Mouse (Mus musculus): ENCODE data around the gene Rgp1. TPM values are rescaled to one million over a fixed set of nuclear protein-coding genes. Genes with fewer than 3 reads are reported as not detected.
"Not testable (repeated sequence)": the region's sequence is repeated elsewhere in the genome, so short reads cannot be mapped to it uniquely, and the experiment has no call there.

The Rgp1 gene
- 21.0 and 23.2 TPM in 2 replicates for total RNA-seq (2017)

DNA sequence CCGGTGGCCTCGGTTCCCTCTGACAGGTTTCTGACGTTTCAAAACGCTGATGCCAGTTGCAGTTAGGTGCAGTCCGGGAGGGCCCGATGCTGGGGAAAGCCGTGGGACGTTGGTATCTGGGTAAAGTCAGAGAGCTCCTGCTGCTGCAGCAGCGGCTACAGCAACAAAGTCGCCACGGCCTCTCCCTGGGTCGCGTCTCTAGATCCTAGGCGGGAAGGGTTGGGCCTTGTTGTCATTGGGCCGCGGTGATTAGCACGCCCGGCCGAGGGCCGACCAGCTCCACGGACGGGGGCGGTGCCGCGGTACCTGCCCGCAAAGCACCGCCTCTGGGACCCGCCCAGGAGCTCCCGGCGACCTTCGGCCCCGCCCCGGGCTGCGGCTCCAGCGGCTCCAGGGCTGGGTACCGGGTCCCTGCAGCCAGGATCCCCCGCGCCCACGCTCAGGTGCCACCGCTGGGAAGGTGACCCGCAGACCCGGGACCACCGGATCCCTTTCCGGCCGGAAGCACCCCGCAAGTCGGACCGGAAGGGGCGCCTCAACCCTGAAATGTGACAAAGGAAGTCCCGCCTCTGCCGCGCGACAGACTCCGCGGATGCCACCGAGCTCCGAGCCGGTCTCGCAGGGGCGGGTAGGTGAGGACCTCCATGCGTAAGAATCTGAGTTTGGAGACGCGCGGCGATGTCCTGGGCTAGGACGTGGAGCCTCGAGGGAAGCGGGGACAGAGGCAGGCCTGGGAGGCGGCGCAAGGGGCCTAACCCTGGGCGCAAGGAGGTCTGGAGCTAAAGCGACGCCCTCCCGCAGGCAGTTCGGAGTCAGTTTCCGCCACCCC is at the start of gene Rgp1, which contains the start of gene Gba2:
Rgp1 (plus strand) TSS at position 340 of the 829 bp plus-strand sequence.
Gba2 (minus strand) TSS at position 498 of the 829 bp plus-strand sequence.
- peak; percentile 83 for ATAC-seq (ENCODE audit: extremely low read depth, insufficient number of reproducible peaks, low FRiP score, poor library complexity, severe bottlenecking)

DNA sequence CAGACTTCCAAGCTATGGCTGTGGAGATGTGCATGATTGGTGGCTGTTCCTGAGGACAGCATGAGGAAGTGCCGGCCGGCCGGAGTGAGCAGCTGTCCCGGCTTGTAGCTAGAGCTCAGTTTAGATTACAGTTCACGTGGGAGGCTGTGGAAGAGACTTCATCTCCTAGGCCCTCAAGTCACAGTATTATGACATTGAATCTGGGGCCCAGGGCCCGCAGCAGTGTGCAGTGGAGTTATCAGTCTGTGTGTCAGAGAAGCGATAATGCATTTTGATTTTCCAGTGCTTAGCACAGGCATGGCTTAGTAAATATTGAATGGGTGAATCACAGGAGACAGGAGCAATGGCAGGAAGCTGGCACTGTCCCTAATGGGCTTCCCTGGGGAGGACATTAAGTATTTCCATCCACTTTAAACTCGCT is 48.4 kb upstream of the Rgp1 start:
- ATAC-seq (ENCODE audit: extremely low read depth, insufficient number of reproducible peaks, low FRiP score, poor library complexity, severe bottlenecking) = no peak

DNA sequence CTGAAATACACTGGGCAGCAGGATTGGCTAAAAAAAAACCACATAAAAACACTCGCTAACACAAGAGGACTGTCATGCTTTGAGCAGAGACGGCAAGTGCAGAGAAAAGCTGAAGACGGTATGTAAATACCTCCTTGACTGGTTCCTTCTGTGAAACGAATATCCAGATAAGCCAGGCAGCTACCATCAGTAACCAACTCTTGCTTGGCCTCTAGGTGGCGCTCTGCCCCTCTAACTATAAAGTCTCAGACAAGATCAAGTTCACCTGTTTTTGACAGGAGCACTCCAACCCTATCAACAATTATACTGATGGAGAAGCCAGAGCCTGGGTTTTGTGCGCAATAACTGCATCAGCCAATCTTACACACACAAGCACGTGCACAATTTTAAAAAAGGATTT is 47.9 kb upstream of the Rgp1 start:
- peak; percentile 57; the same call in 1 of the 2 replicates for ATAC-seq (ENCODE audit: extremely low read depth, insufficient number of reproducible peaks, low FRiP score, poor library complexity, severe bottlenecking)

DNA sequence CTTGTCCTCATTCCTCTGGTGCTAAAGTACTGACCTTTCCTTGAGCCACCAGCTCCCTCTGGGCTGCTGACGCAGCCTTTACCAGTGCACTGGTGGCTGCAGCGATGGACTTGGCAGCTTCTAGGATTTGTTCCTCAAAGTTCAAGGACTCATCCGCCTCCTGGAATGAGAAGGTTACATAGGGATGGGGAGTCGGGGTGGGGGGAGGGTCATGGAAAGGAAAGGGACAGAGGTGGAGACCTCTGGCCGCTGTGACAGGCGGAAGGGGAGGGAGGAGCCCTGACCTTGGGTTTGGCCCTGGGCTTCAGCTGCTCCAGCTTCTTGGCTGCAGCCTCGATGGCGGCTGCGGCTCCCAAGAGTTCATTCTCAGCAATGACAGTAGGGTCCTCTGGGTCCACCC is 45.2 kb upstream of the Rgp1 start:
- no peak for ATAC-seq (ENCODE audit: extremely low read depth, insufficient number of reproducible peaks, low FRiP score, poor library complexity, severe bottlenecking)

DNA sequence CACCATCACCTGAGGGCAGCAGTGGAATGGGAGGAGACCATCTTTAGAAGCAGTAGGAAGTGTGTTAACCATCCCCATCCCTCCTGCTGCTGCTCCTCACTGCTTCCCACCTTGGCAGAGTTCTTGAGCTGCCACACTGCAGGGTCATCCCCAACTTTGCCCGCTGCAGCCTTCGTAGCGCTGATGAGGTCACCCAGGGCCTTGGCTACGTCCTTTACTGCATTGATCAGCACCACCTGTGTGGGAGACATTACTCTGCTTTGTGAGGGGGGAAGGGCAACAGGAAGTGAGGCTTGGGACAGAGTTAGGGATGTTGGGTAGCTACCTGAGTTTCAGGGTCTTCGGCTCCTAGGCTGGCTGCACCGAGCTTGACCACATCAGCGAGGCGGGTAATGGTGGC is 42.9 kb upstream of the Rgp1 start:
- no peak for ATAC-seq (ENCODE audit: extremely low read depth, insufficient number of reproducible peaks, low FRiP score, poor library complexity, severe bottlenecking)

DNA sequence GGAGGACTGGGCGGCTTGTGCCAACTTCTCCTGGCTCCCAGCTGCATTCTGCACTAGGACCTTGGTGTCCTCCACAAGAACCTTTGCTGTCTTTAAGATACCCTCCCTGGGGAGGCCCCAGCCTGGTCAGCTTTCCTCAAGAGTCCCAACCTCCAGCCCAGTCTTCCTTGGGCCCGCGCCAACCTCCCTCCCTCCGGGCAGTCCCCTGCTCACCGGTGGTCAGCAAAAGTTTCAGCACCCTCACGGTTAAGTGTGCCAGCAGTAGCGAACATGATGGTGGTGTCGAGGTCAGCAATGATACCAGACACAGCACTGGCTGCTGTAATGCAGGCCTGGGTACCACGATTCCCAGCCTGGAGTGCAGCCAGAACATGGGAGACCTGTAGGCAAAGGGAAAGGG is 42.5 kb upstream of the Rgp1 start:
- ATAC-seq (ENCODE audit: extremely low read depth, insufficient number of reproducible peaks, low FRiP score, poor library complexity, severe bottlenecking) = no peak

- no peak for ATAC-seq (ENCODE audit: extremely low read depth, insufficient number of reproducible peaks, low FRiP score, poor library complexity, severe bottlenecking)
Observed at GRCm38 (mm10) chr4:43542044-43542443, 36.5 kb upstream of the Rgp1 start.

DNA sequence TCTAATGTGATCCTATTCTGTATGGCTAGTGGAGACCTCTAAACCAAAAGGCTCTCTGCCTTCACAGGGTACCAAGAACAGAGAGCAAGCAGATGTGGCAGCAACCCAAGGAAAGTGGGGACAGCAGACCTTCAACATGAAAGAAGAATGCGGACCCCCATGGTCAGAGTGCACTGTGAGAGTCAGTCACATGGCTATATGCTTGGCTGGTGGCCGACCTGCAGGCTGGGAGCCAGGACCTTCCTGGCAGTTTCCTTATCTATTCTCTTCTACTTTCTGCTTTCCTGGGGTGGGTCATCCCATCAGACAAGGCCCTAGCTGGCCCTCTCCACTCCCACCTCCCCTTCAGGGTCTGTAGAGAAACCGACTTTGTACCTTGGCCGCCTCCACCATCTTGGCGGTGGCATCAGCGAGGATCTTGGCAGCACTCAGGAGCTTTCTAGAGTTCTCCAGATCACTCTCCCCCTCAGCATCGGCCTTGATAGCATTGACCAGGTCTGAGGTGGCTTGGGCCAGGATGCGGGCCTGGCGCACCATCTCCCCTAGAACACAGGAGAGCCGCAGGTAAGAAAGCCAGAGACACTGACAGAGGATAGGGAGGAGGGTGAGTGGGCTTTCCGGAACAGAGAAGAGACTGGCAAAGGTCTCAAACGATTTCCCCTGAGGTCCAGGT is 32.0 kb upstream of the Rgp1 start:
- ATAC-seq (ENCODE audit: extremely low read depth, insufficient number of reproducible peaks, low FRiP score, poor library complexity, severe bottlenecking) = no peak

- peak; percentile 34; the same call in 1 of the 2 replicates for ATAC-seq (ENCODE audit: extremely low read depth, insufficient number of reproducible peaks, low FRiP score, poor library complexity, severe bottlenecking)
Observed at GRCm38 (mm10) chr4:43547160-43547559, 31.4 kb upstream of the Rgp1 start.

DNA sequence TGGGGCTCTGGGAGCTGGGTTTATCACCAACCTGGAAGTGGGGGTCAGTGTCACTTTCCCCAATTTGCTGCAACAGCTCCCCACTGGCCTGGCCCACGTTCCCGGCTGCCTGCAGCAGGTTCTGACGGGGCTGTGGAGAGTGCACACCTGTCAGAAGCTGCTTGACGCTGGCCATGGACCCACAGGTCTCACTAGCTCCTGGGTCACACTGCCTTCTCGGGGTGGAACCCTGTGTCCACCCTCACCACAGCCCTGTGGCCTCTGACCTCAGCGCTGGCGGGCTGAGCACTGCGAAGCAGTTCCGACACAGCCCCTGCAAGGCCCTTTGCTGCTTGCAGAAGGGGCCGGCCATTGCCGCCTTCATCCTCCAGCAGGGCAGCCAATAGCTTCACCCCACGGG is 29.5 kb upstream of the Rgp1 start:
- no peak for ATAC-seq (ENCODE audit: extremely low read depth, insufficient number of reproducible peaks, low FRiP score, poor library complexity, severe bottlenecking)

DNA sequence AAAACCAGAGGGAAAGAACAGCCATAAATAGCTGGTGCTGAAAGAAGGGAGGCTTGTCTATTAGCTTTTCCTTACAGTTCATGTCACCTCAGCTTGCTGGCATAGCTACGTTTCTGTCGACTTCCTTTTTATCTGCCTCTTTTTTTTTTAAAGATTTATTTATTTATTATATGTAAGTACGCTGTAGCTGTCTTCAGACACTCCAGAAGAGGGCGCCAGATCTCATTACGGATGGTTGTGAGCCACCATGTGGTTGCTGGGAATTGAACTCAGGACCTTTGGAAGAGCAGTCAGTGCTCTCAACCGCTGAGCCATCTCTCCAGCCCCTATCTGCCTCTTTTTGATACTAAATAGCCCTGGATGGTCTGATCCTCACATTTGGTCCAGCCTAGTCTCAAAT is 26.7 kb upstream of the Rgp1 start:
- ATAC-seq (ENCODE audit: extremely low read depth, insufficient number of reproducible peaks, low FRiP score, poor library complexity, severe bottlenecking) = not testable (repeated sequence)

- no peak for ATAC-seq (ENCODE audit: extremely low read depth, insufficient number of reproducible peaks, low FRiP score, poor library complexity, severe bottlenecking)
Observed at GRCm38 (mm10) chr4:43552437-43552836, 26.1 kb upstream of the Rgp1 start.

DNA sequence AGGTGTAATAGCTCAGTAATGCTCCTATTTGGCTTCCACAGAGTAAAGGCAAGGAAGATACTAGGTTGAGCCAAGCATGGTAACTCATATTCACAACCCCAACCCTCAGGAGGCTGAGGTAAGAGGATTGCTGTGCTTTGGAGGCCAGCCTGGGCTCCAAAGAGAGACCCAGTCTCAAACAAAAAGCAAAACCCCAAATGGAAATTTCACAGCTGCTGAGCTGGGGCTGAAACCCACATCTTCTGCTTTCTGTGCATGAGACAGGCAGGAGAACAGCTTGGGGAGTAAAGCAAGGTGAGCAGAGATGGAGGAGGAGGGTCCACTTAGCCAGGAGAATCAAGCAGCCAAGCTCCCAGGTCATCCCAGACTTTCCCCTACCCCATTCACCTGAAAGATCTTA is 24.6 kb upstream of the Rgp1 start:
- ATAC-seq (ENCODE audit: extremely low read depth, insufficient number of reproducible peaks, low FRiP score, poor library complexity, severe bottlenecking) = no peak

DNA sequence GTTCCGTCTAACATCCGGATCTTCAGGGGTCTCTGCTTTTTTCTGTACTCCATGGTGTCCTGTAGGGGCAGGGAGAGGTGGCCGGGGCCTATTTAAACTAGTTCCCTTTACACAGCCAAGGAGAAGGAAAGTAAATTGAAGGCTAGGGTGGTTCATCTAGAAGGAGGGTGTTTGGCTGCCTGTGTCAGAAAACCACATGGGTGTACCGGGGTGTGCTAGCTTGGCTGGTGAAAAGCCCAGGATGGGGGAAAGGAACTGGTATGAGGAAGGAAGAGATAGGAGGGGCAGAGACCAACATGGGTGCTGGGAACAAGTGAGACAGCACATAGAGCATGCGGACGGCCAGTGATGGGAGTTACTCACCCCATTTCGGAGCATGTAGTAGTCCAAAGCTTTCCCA is 22.6 kb upstream of the Rgp1 start:
- ATAC-seq (ENCODE audit: extremely low read depth, insufficient number of reproducible peaks, low FRiP score, poor library complexity, severe bottlenecking) = no peak

DNA sequence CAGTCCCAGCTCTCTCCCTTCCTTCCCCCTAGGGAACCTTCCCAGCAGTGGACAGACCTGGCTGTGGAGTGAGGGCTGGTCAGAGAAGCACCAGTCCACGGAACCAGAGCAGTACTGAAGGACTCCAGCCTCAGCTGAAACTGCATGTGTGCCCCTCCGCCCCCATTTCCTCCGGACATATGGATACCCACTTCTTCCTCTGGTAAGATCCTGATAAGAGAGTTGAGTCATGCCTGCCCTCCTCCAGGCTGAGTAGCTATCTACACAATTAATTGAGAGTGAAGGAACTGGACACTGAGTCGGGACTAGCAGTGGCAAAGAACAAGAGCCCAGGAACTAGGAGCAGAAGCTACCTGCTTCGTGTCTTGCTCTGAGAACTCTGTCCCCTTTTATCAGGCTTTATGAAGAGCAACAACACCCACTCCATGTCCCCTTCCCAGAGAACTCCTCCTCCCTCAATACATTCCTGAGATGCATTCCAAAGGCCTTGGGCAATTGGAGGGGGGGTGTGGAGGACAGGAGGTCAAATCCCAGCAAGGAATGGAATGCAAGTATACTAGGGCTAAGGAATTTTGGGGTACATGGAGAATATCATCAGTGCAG is 20.4 kb upstream of the Rgp1 start:
- ATAC-seq (ENCODE audit: extremely low read depth, insufficient number of reproducible peaks, low FRiP score, poor library complexity, severe bottlenecking) = no peak

GRCm38 (mm10) chr4:43558631-43559356 is 19.7 kb upstream of the Rgp1 start:
- ATAC-seq (ENCODE audit: extremely low read depth, insufficient number of reproducible peaks, low FRiP score, poor library complexity, severe bottlenecking) = no peak

DNA sequence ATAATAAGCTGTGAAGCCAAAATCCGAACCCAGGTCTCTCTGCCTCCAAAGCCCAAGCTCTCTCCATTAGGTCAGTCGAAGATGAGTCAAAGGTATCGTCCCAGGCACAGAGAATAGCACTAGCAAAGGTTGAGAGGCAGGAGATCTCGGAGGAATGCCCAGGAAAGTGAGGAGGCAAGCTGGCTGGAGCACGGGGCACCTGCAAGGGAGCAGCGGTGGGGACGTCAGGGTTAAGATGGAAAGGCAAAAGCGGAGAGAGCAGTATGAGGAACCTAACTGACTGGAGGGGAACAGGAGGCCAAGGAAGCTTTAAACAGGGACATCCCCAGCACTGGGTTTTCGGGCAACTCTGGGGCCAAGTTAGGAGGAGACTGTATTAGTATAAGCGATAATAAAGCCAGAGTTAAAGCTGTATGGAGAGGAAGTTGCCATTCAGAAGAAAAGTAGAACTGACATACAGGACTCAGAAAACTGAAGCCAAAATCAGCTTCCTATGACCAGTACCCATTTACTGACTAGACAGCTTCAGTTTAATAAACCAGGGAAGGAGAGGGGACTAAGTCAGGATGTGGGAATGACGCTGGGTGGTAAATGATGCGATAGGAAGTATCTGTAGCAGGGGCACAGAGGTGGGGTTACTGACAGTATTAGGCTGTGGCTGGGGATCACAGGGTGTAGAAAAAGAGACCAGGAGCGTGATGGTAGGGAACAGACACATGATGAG is 18.8 kb upstream of the Rgp1 start:
- no peak for ATAC-seq (ENCODE audit: extremely low read depth, insufficient number of reproducible peaks, low FRiP score, poor library complexity, severe bottlenecking)

GRCm38 (mm10) chr4:43560243-43560611 is 18.3 kb upstream of the Rgp1 start:
- peak; percentile 68 for ATAC-seq (ENCODE audit: extremely low read depth, insufficient number of reproducible peaks, low FRiP score, poor library complexity, severe bottlenecking)

- ATAC-seq (ENCODE audit: extremely low read depth, insufficient number of reproducible peaks, low FRiP score, poor library complexity, severe bottlenecking) = no peak
Observed at GRCm38 (mm10) chr4:43560976-43561375, 17.5 kb upstream of the Rgp1 start.
